Mouse (Mus musculus) brain, embryonic 14.5 days (tissue): Measurements from ENCODE around the gene Slc38a3.

Experiments
- CTCF ChIP-seq: fragments of 200-500 bp; IDR thresholded peaks from 2 replicates; pipeline ENCODE4 v1.5.1; 2012; ENCODE audit warnings: inconsistent platforms, mild to moderate bottlenecking, moderate library complexity, borderline replicate concordance; ENCODE audit not compliant: insufficient read depth, insufficient read length; ENCODE audit errors: extremely low read depth
- POLR2A ChIP-seq: fragments of 200-500 bp; IDR thresholded peaks from 2 replicates; pipeline ENCODE4 v1.6.1; 2012; ENCODE audit warnings: mild to moderate bottlenecking, inconsistent platforms, borderline replicate concordance; ENCODE audit not compliant: poor library complexity, insufficient read depth, insufficient read length, severe bottlenecking; ENCODE audit errors: extremely low read depth

DNA sequence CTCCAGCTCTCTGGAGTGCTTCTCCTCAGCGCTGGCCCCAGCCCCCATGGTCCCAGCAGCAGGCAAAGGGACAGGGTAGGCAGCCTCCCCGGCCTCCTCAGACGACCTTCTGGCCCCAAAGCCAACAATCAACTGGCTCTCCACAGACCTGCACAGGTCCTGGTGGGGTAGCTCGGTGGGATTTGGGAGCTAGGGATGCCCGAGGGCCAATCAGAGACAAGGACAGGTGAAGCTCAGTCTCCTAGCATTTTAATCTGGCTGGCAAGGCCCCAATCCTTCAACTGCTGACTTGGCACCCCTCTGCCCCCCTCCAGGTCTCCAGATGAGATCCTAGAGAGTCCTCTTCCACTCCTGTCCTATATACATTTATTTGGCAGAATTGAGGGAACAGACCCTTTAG is 10.2 kb upstream of the Slc38a3 start, which contains the start of gene Gnat1:
- TF ChIP-seq CTCF: no peak
- TF ChIP-seq POLR2A: no peak
